Mouse (Mus musculus) splenic B cell, adult 2 months (primary cell): Measurements from ENCODE around the gene Alcam.

Experiments
- DNase-seq: peaks from one replicate; pipeline ENCODE4 v3.0.0-alpha.2; 2011; ENCODE audit warnings: low read depth, low spot score
- H3K27me3 ChIP-seq: 2 replicates; pipeline ENCODE4 v1.6.1; 2012; ENCODE audit warnings: mild to moderate bottlenecking, low read length, moderate library complexity, mixed read lengths; ENCODE audit not compliant: control insufficient read depth, poor library complexity, insufficient read depth, severe bottlenecking
- H3K36me3 ChIP-seq: 2 replicates; pipeline ENCODE4 v1.6.1; 2012; ENCODE audit warnings: mild to moderate bottlenecking, low read length, moderate library complexity, mixed read lengths; ENCODE audit not compliant: control insufficient read depth, poor library complexity, insufficient read depth, severe bottlenecking

The Alcam gene

GRCm38 (mm10) chr16:52451101-52451785 lies 2.6 kb downstream of the Alcam start:
- DNase-seq, result no peak
- Histone ChIP-seq H3K36me3 (no peaks in the 10 kb centered on the region), H3K27me3 (0 out of 2 replicates have a peak, but pooled peaks cover 2% of the 10 kb centered on the region)

DNA sequence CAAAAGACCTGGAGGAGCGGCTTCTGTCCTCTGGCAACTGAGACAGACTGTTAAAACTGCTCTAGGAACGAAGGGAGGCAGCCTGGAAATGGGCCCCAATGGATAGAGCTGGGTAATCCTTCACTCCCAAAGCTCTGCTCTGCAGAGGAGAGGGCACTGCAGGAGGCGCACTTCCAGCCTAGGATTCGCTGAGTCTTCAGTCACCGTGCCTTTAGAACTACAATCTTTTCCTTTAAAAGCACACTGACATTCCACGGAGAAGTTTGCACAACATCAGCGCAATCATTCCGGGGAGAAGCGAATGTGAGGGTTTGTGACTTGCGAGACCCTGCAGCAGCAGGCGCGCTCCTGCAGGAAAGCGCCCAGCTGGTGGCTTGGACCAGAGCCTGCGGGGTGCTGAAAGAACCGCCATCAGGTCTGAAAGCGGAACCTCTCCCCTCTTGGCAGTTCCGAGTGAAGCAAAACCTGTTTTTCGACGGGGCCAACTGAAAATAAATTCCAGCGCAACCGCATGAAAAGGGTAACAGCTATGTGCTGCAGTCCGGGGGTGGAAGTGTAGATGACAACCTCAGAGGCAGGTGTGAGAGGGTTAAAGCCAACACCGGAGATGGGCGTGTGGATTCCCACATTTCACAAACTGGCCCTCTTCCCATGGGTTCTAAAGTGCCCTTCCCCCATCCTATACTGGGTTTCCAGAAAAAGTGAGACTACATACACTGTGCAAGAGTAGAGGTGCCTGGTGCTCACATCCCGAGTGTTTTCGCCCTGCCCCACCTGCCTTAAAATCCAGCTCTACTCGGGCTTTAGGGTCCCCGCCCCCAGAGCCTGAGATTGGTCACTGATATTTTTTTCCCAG lies 3.4 kb downstream of the Alcam start:
- DNase-seq, result peak; percentile 72
- H3K36me3 ChIP-seq, result no peaks in the 10 kb centered on the region
- H3K27me3 ChIP-seq, result 0 out of 2 replicates have a peak, but pooled peaks cover 2% of the 10 kb centered on the region

- 0 out of 2 replicates have a peak, but pooled peaks cover 2% of the 10 kb centered on the region for H3K27me3 ChIP-seq
- H3K36me3 ChIP-seq, result no peaks in the 10 kb centered on the region
- DNase-seq, result peak; percentile 42
Measured at GRCm38 (mm10) chr16:52449889-52450244, 4.0 kb downstream of the Alcam start.

- H3K36me3 ChIP-seq, result no peaks in the 10 kb centered on the region
- no peak for DNase-seq
- no peaks in the 10 kb centered on the region; the same call in 1 of the 2 replicates for H3K27me3 ChIP-seq
Measured at GRCm38 (mm10) chr16:52445984-52446383, 7.9 kb downstream of the Alcam start.

GRCm38 (mm10) chr16:52443635-52444505 lies 10.0 kb downstream of the Alcam start:
- DNase-seq, result no peak
- no peaks in the 10 kb centered on the region for H3K36me3 ChIP-seq
- H3K27me3 ChIP-seq, result no peaks in the 10 kb centered on the region; the same call in 1 of the 2 replicates

DNA sequence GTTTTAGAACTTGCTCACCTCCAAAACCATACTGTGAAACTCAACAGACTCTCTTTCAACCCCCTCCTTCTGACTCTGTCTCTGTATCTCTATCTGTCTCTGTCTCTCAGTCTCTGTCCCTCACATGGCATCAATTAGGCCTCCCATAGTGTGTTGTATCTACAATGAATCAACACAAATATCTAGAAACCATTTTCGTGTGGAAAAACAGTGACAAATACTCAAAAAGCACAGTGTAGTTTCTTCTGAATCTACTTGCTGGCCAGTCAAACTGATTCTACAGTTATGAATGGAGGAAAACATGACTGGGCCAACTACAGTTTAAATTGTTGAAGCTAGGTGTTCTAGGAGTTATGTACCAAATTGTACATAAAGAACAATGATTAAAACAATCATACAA lies 10.8 kb downstream of the Alcam start:
- no peak for DNase-seq
- Histone ChIP-seq H3K27me3 (no peaks in the 10 kb centered on the region; the same call in 1 of the 2 replicates), H3K36me3 (no peaks in the 10 kb centered on the region)

GRCm38 (mm10) chr16:52439600-52439999 lies 14.3 kb downstream of the Alcam start:
- Histone ChIP-seq H3K27me3 (no peaks in the 10 kb centered on the region; the same call in 1 of the 2 replicates), H3K36me3 (no peaks in the 10 kb centered on the region)
- DNase-seq, result no peak

- Histone ChIP-seq H3K36me3 (no peaks in the 10 kb centered on the region), H3K27me3 (no peaks in the 10 kb centered on the region)
- DNase-seq, result no peak
Measured at GRCm38 (mm10) chr16:52439007-52439406, 14.9 kb downstream of the Alcam start.

- no peak for DNase-seq
- no peaks in the 10 kb centered on the region for H3K36me3 ChIP-seq
Measured at GRCm38 (mm10) chr16:52438216-52438904, 15.5 kb downstream of the Alcam start.

DNA sequence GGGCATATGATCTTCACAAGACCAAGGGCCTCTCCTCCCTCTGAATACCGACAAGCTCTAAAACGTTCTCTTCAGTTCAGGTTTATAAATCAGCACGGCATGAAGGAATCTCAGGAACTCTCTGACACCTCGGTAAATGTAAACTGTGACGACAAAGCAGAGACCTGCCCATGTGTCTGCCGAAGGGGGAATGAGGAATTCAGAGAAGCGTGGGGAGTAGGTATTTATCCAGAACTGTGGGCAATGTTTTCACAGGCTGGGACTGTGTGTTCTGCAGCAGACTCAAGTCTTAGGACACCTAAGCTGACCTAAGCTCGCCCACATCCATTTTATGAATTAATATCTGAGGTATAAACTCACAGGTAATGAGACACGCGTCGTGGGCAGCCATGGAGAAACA lies 20.7 kb downstream of the Alcam start:
- no peaks in the 10 kb centered on the region for H3K27me3 ChIP-seq
- no peak for DNase-seq
- H3K36me3 ChIP-seq, result no peaks in the 10 kb centered on the region

More at GRCm38 (mm10) chr16:52438216-52438904, 15.5 kb downstream of the Alcam start:
- H3K27me3 ChIP-seq, result no peaks in the 10 kb centered on the region

GRCm38 (mm10) chr16:52432072-52432471 lies 21.8 kb downstream of the Alcam start:
- DNase-seq, result no peak
- no peaks in the 10 kb centered on the region for H3K27me3 ChIP-seq

GRCm38 (mm10) chr16:52431590-52431989 lies 22.3 kb downstream of the Alcam start:
- no peaks in the 10 kb centered on the region for H3K36me3 ChIP-seq
- peak; percentile 25 for DNase-seq
- H3K27me3 ChIP-seq, result no peaks in the 10 kb centered on the region

More at GRCm38 (mm10) chr16:52432072-52432471, 21.8 kb downstream of the Alcam start:
- H3K36me3 ChIP-seq, result no peaks in the 10 kb centered on the region

- no peak for DNase-seq
- Histone ChIP-seq H3K36me3 (no peaks in the 10 kb centered on the region), H3K27me3 (no peaks in the 10 kb centered on the region; the same call in 1 of the 2 replicates)
Measured at GRCm38 (mm10) chr16:52430073-52430472, 23.8 kb downstream of the Alcam start.

DNA sequence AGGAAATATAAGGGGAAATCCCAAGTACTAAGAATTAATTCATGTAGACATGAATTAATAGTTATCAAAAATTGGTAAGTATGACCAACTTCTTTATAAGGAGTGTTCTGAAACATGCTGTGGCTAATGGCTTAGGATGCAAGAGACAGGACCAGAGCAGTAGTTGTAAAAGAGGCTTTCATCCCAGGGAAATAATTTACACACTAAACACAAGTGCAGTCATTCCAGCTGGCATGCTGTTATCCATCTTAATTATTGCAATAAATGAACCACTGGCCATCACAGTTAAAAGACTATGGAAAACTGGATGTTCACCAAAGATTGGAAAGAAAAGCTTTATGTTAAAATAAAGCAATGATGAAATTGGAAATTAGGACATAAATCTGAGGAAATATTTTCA lies 24.2 kb downstream of the Alcam start:
- Histone ChIP-seq H3K27me3 (no peaks in the 10 kb centered on the region; the same call in 1 of the 2 replicates), H3K36me3 (no peaks in the 10 kb centered on the region)
- DNase-seq, result no peak
